Mouse (Mus musculus): ENCODE results near the gene Ifngr2.

- TF ChIP-seq CTCF (IDR thresholded peaks at IDR 0.05; ENCODE audit: low read depth, low read length) (no peak), POLR2A (IDR thresholded peaks at IDR 0.05; ENCODE audit: extremely low read depth, insufficient read depth, low read length) (no peak)
Measured at GRCm38 (mm10) chr16:91601081-91601480, 54.2 kb downstream of the Ifngr2 start.

All from liver, adult 2 months (tissue).